Mouse (Mus musculus) hindbrain, embryonic 12.5 days (tissue): ENCODE measurements around the gene Eif4e1b. TPM values are rescaled to one million over a fixed set of nuclear protein-coding genes. Genes with fewer than 3 reads are reported as not detected.
"Not testable (repeated sequence)": the region's sequence is repeated elsewhere in the genome, so short reads cannot be mapped to it uniquely, and the experiment has no call there.

Experiments used
- ATAC-seq: fragments of 200-750 bp; cut with Nextera tagmentation; 2 replicates; pipeline ENCODE4 v1.8.0; 2017; ENCODE audit warnings: moderate TSS enrichment; ENCODE audit not compliant: low FRiP score
- H3K27ac ChIP-seq: fragments of 300-500 bp; sonication (generic); 2 replicates; pipeline ENCODE4 v1.5.1; 2016; ENCODE audit warnings: mild to moderate bottlenecking
- H3K27me3 ChIP-seq: fragments of 300-500 bp; sonication (generic); 2 replicates; pipeline ENCODE4 v1.6.1; 2016; ENCODE audit warnings: mild to moderate bottlenecking
- H3K36me3 ChIP-seq: fragments of 300-500 bp; sonication (generic); 2 replicates; pipeline ENCODE4 v1.6.1; 2016; ENCODE audit warnings: mild to moderate bottlenecking
- H3K4me1 ChIP-seq: fragments of 300-500 bp; sonication (generic); 2 replicates; pipeline ENCODE4 v1.6.1; 2016
- H3K4me2 ChIP-seq: fragments of 300-500 bp; sonication (generic); replicated peaks from 2 replicates; pipeline ENCODE4 v1.6.1; 2016; ENCODE audit warnings: mild to moderate bottlenecking
- H3K4me3 ChIP-seq: fragments of 300-500 bp; sonication (generic); 2 replicates; pipeline ENCODE4 v1.5.1; 2016; ENCODE audit warnings: mild to moderate bottlenecking
- H3K9ac ChIP-seq: fragments of 300-500 bp; sonication (generic); 2 replicates; pipeline ENCODE4 v1.6.1; 2016; ENCODE audit warnings: mild to moderate bottlenecking, moderate library complexity
- H3K9me3 ChIP-seq: fragments of 300-500 bp; sonication (generic); replicated peaks from 2 replicates; pipeline ENCODE4 v1.6.1; 2016; ENCODE audit warnings: mild to moderate bottlenecking
- WGBS: fragments of 180-500 bp; shearing (Covaris S2); methylation state at CpG from one replicate; pipeline ENCODE4 v1.1.7; 2016; 5-methylcytosine and 5-hydroxymethylcytosine counted together
- polyA plus RNA-seq: library from polyadenylated mRNA; unstranded; fragments of >200 nt; fragmentation: Nextera tagmentation; extraction: Ambion mirVana; gene quantifications from 2 replicates; pipeline ENCODE4 v1.2.1, GENCODE M21; 2016

The Eif4e1b gene
- polyA plus RNA-seq, 1 experiment from 2014 or later, result not detected

DNA sequence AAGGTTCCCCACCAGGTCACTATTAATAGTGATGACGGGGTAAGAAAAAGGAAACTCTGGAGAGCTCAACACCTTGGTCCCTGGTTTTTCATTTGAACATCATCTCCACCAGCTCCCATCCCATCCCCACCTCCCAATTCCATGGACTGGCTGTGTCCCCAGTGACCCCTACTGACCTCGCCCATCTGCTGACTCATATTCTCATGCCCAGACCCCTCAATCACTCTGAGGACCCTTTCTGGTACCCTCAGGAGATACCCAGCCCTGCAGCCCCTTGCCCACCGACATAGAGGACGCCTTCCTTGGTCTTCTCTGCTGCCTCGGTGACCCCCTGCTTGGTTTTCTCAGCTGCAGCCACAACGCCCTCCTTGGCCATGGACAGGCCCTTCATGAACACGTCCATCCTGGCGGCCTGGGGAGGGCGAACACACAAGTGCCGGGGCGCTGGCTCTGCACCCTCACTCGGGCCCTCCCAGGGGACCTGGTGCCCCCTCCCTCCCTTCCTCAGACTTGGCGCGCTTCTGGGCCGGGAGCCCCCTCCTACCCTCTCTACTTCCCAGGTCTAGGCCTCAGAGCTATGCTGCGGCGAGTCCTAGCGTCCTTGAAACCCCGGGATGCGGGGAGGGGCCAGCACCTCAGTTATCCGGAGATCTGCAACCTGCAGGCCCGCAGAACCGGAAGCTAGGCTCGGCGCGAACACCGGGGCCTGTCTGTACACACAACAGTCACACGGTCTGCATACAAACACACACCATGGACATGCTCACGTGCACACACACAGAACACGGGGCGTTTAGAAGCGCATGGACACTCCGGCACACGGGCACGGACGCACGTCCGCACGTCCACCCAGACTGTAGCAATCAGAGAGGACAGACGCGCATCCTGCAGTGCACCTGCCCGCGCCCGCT lies 18.3 kb upstream of the Eif4e1b start:
- Histone ChIP-seq H3K4me3 (peak overlapping the region; percentile 46), H3K9me3 (no peaks in the 10 kb centered on the region), H3K36me3 (no peaks in the 10 kb centered on the region), H3K27me3 (peaks cover 73% of the 10 kb centered on the region), H3K27ac (no peak overlapping the region), H3K4me1 (peaks cover 15% of the 10 kb centered on the region), H3K9ac (peak overlapping the region; percentile 60), H3K4me2 (peak overlapping the region; percentile 81)
- WGBS, result 4% methylated on average over 44 of the region's 44 CpGs
- ATAC-seq, result peak; percentile 59

DNA sequence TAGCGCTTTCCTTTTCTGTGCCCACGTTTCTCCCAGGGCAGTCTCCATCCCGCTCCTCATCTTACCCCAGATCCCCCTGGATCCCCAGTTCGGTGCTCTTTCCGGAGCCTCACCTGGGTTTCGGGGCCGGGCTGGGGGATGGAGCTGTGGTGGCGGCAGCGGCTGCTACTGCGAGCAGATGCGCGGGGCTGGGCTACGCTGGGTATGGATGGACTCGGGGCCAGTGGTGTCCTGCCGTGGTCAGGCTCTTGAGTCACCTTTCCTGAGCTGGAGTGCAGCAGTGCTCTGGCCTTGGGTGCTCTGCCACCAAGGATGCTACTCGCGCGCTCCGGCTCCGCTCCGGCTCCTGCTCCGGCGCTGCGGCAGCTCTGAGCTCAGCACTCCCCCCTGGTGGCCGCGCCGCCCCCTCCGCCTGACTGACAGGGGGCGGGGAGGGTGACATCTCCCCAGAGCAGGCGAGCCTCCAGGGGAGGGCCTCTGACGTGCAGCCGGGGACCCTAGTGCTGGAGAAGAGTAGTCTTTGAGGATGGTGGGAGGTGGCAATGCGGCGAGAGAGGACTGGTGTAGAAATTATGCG lies 17.5 kb upstream of the Eif4e1b start, which contains the start of gene Sncb:
TSS of gene Sncb (minus strand) at position 404 of the 577 bp plus-strand sequence.
- Histone ChIP-seq H3K9ac (peak within 1 kb of the TSS; percentile 60), H3K4me3 (peak within 1 kb of the TSS; percentile 46), H3K36me3 (no peaks in the 10 kb centered on the region), H3K4me1 (peaks cover 13% of the 10 kb centered on the region), H3K9me3 (no peaks in the 10 kb centered on the region), H3K27ac (no peak within 1 kb of the TSS), H3K4me2 (peak within 1 kb of the TSS; percentile 81), H3K27me3 (peaks cover 66% of the 10 kb centered on the region)
- under 1% methylated on average over 35 of the region's 35 CpGs for WGBS
- ATAC-seq, result peak; percentile 74

DNA sequence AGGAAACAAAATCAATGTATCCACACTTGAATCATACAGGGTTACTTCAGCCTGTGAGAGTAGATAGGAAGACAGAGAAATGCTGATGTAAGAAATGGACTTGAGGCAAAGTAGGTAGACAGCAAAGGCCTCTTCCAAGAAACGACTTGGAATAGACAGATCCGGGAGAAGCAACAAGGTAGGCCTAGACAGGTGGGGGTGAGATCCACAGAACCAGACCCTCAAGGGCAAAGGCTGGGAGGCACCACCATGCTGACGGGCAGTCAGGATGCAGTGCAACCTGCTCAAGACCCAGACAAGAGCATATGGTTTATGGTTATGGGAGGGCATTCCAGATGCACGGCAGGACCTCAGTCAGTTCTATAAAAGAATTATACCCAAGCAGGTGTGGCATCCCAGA lies 16.8 kb upstream of the Eif4e1b start:
- peaks cover 13% of the 10 kb centered on the region for H3K4me1 ChIP-seq
- ATAC-seq, result no peak
- H3K4me3 ChIP-seq, result no peak overlapping the region
- no peaks in the 10 kb centered on the region for H3K9me3 ChIP-seq
- no peaks in the 10 kb centered on the region for H3K36me3 ChIP-seq
- peaks cover 58% of the 10 kb centered on the region for H3K27me3 ChIP-seq
- no peak overlapping the region for H3K27ac ChIP-seq
- no peak overlapping the region for H3K4me2 ChIP-seq
- WGBS, result 73% methylated on average over 4 of the region's 4 CpGs
- no peak overlapping the region for H3K9ac ChIP-seq

DNA sequence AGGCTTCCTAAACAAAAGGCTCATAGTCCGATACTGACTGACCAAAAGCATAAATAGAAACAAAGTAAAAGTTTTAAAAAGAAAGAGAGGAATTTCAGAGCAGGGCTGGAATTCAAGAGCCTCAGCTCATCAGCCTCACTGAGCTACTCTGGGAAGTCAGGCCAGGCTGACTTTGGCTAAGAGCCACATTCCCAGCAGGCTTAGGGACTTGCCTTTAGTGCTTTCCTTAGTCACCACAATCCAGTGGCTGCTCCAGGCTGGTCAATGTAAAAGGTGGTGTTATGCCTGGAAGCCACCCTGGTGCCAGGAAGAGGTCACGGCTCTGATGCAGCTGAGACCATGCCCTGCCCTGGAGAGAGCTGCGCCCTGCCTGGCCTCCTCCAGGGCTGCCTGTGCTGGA lies 3.2 kb upstream of the Eif4e1b start:
- Histone ChIP-seq H3K4me3 (no peak overlapping the region), H3K27ac (no peak overlapping the region), H3K9me3 (no peaks in the 10 kb centered on the region), H3K27me3 (no peaks in the 10 kb centered on the region), H3K4me1 (peaks cover 4% of the 10 kb centered on the region; the same call in 1 of the 2 replicates), H3K36me3 (no peaks in the 10 kb centered on the region), H3K9ac (no peak overlapping the region), H3K4me2 (no peak overlapping the region)
- WGBS, result 80% methylated on average over 3 of the region's 3 CpGs
- no peak for ATAC-seq

DNA sequence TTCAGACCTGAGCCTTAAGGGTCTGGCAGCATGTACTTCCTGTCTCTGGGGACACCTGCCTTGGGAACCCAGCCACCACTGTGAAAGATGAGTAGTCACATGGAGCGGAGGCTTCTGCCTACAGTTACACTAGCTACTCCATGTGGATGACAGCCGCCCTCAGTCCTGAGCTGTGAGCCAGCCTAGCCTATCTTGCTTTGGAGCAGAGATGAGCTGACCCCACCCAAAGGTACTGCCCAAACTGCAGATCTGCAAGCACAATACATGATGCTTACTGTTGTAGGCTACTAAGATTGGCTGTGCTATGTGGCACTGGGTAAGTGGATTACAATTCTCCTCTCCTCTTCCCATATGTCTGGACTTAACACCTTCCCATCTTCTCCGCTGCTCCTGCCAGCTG lies 2.7 kb upstream of the Eif4e1b start:
- H3K27me3 ChIP-seq, result no peaks in the 10 kb centered on the region; the same call in 1 of the 2 replicates
- peaks cover 4% of the 10 kb centered on the region; the same call in 1 of the 2 replicates for H3K4me1 ChIP-seq
- H3K4me3 ChIP-seq, result no peak overlapping the region
- H3K36me3 ChIP-seq, result no peaks in the 10 kb centered on the region
- H3K9ac ChIP-seq, result no peak overlapping the region
- no peak overlapping the region for H3K27ac ChIP-seq
- 95% methylated on average over 3 of the region's 3 CpGs for WGBS
- no peaks in the 10 kb centered on the region for H3K9me3 ChIP-seq
- no peak overlapping the region for H3K4me2 ChIP-seq
- no peak for ATAC-seq

DNA sequence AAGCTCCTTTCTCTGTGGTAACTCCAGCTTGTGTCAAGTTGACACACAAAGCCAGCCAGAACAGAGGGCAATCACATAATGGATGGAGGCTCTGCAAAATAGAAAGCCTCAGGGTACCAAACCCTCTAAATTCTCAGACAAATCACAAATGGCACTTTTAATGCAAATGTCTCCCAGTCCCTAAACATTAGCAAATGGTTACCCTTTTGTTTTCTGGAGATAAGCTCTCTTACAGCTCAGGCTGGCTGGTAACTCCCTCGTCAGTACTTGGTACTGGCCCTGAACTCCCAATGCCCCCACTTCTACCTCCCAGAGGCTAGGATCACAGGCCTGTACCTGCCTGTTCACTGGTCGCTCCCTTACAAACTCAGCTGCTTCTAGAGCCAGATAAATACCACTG lies 563 bp upstream of the Eif4e1b start:
- ATAC-seq, result no peak
- Histone ChIP-seq H3K4me1 (peaks cover 4% of the 10 kb centered on the region; the same call in 1 of the 2 replicates), H3K4me3 (no peak overlapping the region), H3K27ac (no peak overlapping the region), H3K4me2 (no peak overlapping the region), H3K27me3 (peaks cover 4% of the 10 kb centered on the region), H3K36me3 (no peaks in the 10 kb centered on the region), H3K9ac (no peak overlapping the region), H3K9me3 (no peaks in the 10 kb centered on the region)
- WGBS, result 38% methylated on average over 2 of the region's 2 CpGs

DNA sequence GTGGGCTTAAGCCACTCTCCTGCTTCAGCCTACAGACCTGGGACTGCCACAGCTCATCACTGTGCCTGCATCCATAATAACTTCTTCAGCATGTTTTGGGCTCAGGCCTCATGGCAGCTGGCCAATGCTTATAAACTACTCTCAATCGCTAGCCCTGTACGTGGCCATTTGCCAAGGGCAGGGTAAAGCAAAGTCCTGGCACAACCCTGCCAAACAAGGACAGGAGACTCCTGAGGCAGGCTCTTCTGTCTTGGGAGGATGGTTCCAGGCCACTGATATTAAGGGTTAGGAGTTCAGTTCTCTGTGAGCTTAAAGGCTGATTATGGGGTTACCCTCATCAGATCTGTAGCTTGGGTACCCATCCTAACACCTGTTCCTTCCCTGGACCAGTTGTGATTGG lies 3.8 kb downstream of the Eif4e1b start:
- not testable (repeated sequence) for H3K4me3 ChIP-seq, H3K9ac ChIP-seq, H3K9me3 ChIP-seq, H3K27ac ChIP-seq, H3K4me2 ChIP-seq, H3K36me3 ChIP-seq, ATAC-seq
- 84% methylated on average over 2 of the region's 2 CpGs for WGBS
- Histone ChIP-seq H3K4me1 (peaks cover 19% of the 10 kb centered on the region), H3K27me3 (peaks cover 30% of the 10 kb centered on the region)

DNA sequence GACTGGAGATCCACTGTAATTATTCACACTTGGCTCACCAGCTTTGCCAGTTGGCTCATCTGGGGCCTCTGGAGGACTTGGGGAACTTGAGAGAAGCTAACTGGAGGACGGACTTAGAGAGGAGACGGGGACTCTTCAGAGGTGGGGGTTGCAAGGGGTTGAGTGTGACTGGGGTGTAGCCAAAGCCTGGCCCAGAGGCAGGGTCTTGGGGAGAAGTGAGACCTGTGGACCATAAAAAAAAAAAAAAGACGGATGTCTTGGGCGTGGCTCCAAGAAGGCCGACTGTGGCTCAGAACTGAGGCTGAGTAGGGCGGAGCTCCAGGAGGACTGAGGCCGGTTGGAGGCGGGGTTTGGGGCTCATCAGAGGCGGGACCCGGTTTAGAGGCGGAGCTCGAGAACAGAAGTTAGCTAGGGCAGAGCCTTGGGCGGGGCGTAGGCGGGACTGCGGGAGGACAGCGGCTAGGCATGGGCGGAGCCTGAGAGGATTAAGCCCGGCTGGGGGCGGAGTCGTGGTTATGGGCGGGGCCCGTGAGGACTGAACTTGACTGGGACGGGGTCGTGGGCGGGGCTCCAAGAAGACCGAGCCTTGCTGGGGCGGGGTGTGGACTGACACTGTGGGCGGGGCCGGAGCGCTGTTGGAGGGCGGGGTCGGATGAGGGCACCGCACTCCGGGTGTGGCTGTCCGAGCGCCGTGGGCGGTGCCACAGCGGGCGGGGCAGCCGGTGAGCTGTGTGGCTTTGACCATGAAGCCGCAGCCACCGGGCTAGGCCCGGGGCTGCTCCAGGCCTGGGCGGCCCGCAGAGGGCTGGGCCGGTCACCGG lies 5.2 kb downstream of the Eif4e1b start, which contains the start of gene Tspan17:
TSS of gene Tspan17 (plus strand) at position 638 of the 821 bp plus-strand sequence.
- Histone ChIP-seq H3K9ac (peak within 1 kb of the TSS; percentile 69), H3K4me2 (peak within 1 kb of the TSS; percentile 82), H3K4me1 (peaks cover 21% of the 10 kb centered on the region), H3K4me3 (peak within 1 kb of the TSS; percentile 57), H3K9me3 (no peaks in the 10 kb centered on the region), H3K36me3 (no peaks in the 10 kb centered on the region), H3K27ac (no peak within 1 kb of the TSS), H3K27me3 (peaks cover 39% of the 10 kb centered on the region)
- ATAC-seq, result peak; percentile 84
- 4% methylated on average over 38 of the region's 49 CpGs for WGBS

DNA sequence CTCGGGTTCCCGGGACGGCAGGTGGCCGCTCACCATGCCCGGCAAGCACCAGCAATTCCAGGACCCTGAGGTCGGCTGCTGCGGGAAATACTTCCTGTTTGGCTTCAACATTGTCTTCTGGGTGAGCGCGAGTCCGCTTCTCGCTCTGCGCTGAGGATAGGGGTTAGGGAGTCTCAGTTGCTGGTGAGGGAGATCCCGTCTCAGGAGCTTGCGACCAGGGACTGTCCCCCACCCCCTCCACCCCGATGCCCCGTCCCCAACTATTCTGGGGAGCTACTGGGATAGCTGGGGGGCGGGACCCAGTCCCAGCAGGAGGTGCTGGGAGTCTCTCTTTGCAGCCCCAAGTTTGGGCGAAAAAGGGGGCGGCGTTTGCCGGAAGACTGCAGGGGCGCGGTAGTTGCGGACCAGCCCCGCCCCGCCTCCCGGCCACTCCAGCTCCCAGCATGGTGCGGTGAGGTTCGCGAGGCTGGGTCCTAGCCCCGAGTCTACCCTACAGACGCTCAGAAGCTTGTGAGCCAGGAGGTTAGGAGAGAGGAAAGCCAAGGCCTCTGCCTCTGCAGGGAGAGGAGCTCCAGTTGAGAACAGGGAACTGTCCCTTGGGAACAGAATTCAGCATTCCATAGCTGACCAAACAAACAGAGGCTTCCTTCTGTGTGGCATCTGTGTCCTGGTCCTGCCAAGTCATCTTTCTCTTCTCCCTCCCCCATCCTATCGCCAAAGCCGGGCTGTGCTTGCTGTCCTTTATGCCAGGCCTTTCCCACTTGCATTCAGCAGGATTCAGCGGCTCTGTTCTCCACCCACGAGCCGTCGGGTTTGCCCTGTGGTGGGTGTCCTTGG lies 6.0 kb downstream of the Eif4e1b start:
- 2% methylated on average over 38 of the region's 38 CpGs for WGBS
- Histone ChIP-seq H3K27ac (no peak overlapping the region), H3K36me3 (no peaks in the 10 kb centered on the region)

DNA sequence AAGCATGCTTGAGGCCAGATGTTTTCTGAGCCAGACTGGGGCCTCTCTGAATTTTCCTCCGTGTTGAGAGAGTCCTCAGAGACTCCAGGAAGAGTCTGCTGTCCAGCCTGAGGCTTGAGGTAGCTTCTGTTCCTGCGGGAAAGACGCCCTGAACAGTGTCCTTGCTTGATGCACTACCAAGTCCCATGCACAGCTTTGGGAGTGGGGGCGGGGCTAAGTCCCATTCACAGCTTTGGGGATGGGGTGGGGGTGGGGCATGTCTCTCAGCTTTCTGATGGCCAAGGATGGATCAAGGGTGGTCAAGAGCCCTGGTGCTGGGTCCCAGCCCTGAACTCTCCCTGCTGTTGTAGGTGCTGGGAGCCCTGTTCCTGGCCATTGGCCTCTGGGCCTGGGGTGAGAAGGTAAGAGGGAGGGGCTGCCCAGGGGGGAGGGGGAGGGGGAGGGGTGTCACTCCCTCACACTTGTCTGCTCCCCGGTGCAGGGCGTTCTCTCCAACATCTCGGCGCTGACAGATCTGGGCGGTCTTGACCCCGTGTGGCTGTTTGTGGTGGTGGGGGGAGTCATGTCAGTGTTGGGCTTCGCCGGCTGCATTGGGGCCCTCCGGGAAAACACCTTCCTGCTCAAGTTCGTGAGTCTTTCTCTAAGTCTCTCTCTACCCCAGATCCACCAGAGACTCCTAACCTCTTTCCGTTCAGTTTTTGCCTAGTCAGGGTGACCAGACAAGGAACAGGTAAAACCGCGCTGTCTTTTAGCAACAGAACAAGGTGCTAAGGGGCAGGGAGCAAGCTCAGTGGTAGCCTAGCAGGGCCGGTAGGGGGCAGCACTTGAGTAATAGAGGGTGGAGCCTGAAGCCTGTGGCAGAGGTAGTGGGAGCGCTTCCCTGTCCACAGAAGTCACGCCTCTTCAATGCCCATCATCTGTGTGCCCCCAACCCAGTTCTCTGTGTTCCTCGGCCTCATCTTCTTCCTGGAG lies 8.7 kb downstream of the Eif4e1b start:
- Histone ChIP-seq H3K27ac (no peak overlapping the region), H3K4me3 (no peak overlapping the region), H3K4me1 (peaks cover 21% of the 10 kb centered on the region), H3K4me2 (no peak overlapping the region), H3K36me3 (no peaks in the 10 kb centered on the region), H3K27me3 (peaks cover 53% of the 10 kb centered on the region), H3K9ac (no peak overlapping the region), H3K9me3 (no peaks in the 10 kb centered on the region)
- 19% methylated on average over 21 of the region's 21 CpGs for WGBS
- ATAC-seq, result no peak

More for the DNA sequence above, 6.0 kb downstream of the Eif4e1b start:
- ATAC-seq, result peak; percentile 46
- H3K9me3 ChIP-seq, result no peaks in the 10 kb centered on the region
- peak overlapping the region; percentile 82 for H3K4me2 ChIP-seq
- peaks cover 40% of the 10 kb centered on the region for H3K27me3 ChIP-seq
- peak overlapping the region; percentile 57 for H3K4me3 ChIP-seq
- H3K4me1 ChIP-seq, result peaks cover 21% of the 10 kb centered on the region
- peak overlapping the region; percentile 69 for H3K9ac ChIP-seq
